Mouse (Mus musculus) gastrocnemius, adult 18-20 months (tissue): ENCODE measurements around the gene Vdr. TPM values are rescaled to one million over a fixed set of nuclear protein-coding genes. Genes with fewer than 3 reads are reported as not detected.

Experiments used
- DNase-seq: peaks from one replicate; pipeline ENCODE4 v3.0.0; 2021; ENCODE audit warnings: low spot score
- total RNA-seq, 2 experiments: library from RNA; stranded (reverse); gene quantifications; 2 replicates each; pipeline ENCODE4 v1.2.3; 2021

The Vdr gene
- total RNA-seq, 2 experiments from 2014 or later = 0.09 TPM

GRCm38 (mm10) chr15:97920306-97920705, 9.9 kb upstream of the Vdr start:
- no peak for DNase-seq

GRCm38 (mm10) chr15:97919217-97919616, 8.8 kb upstream of the Vdr start:
- DNase-seq = no peak

- no peak for DNase-seq
These were observed 7.6 kb upstream of the Vdr start for GRCm38 (mm10) chr15:97917994-97918393.

- DNase-seq = peak; percentile 51
These were observed 3.9 kb upstream of the Vdr start for GRCm38 (mm10) chr15:97914331-97914747.

- DNase-seq = peak; percentile 24
These were observed 2.4 kb downstream of the Vdr start for GRCm38 (mm10) chr15:97907801-97908751.

- no peak for DNase-seq
These were observed 3.2 kb downstream of the Vdr start for GRCm38 (mm10) chr15:97907202-97907601.

- DNase-seq = no peak
These were observed 5.1 kb downstream of the Vdr start for GRCm38 (mm10) chr15:97905281-97905680.

GRCm38 (mm10) chr15:97904339-97904991, 6.0 kb downstream of the Vdr start:
- DNase-seq = no peak

GRCm38 (mm10) chr15:97903261-97904009, 7.0 kb downstream of the Vdr start:
- no peak for DNase-seq

- DNase-seq = no peak
These were observed 9.4 kb downstream of the Vdr start for GRCm38 (mm10) chr15:97900991-97901390.

GRCm38 (mm10) chr15:97900336-97900912, 10.0 kb downstream of the Vdr start:
- no peak for DNase-seq

GRCm38 (mm10) chr15:97899714-97900113, 10.7 kb downstream of the Vdr start:
- no peak for DNase-seq

GRCm38 (mm10) chr15:97898791-97899190, 11.6 kb downstream of the Vdr start:
- no peak for DNase-seq

GRCm38 (mm10) chr15:97896861-97897654, 13.4 kb downstream of the Vdr start:
- no peak for DNase-seq

- no peak for DNase-seq
These were observed 14.1 kb downstream of the Vdr start for GRCm38 (mm10) chr15:97896347-97896746.

- no peak for DNase-seq
These were observed 14.6 kb downstream of the Vdr start for GRCm38 (mm10) chr15:97895847-97896246.

- no peak for DNase-seq
These were observed 17.9 kb downstream of the Vdr start for GRCm38 (mm10) chr15:97892506-97892905.

GRCm38 (mm10) chr15:97890450-97890849, 20.0 kb downstream of the Vdr start:
- no peak for DNase-seq

- DNase-seq = no peak
These were observed 20.4 kb downstream of the Vdr start for GRCm38 (mm10) chr15:97890017-97890416.

- DNase-seq = no peak
These were observed 22.9 kb downstream of the Vdr start for GRCm38 (mm10) chr15:97887541-97888016.

GRCm38 (mm10) chr15:97881423-97881822, 29.0 kb downstream of the Vdr start:
- DNase-seq = no peak
